Mouse (Mus musculus): Measurements from ENCODE around the gene Msi2. TPM values are rescaled to one million over a fixed set of nuclear protein-coding genes. Genes with fewer than 3 reads are reported as not detected.

The Msi2 gene
- total RNA-seq, 2 experiments from 2014 or later: 178 to 179 TPM

DNA sequence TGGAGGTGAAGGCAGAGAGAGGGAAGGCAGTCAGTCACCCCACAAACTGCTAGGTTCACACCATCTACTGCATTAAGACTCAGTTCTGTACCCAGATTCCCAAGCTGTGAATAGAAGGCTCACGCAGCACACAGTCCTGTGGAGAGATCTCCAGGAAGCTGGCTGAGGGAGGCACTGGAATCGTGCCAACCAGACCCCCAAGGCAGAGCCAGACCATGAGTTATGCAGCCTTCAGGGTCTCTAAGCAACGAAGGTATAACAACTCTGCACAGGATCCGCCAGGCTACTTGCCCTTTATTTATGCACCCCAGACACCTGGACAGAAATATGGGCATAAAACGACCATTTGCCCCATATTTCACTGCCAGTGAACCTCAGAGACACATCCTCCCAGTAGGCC is 69.9 kb downstream of the Msi2 start:
- intact Hi-C loops (cut with DNase I): no loop called here

DNA sequence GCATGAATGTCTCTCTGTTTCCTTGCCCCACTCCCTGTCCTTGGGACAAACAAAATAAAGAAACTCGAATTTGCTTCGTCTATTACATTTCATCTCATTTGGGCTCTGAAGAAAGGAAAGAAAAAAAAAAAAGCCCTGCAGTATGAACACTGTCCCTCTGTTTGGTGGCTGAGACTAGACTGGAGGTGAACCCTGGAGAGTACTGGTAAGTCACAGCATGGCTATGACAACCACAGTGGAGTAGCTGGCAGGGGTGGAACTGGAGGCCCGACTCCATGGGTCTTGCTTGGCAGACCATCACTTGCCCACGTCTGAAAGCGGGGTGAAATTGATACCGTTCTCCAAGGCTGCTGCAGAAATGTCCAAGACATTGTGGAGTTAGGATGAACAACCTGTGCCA is 71.8 kb downstream of the Msi2 start:
- DNase-seq: no peak
- intact Hi-C loops (cut with DNase I): no loop called here

More for the DNA sequence above, 69.9 kb downstream of the Msi2 start:
- DNase-seq: no peak

DNA sequence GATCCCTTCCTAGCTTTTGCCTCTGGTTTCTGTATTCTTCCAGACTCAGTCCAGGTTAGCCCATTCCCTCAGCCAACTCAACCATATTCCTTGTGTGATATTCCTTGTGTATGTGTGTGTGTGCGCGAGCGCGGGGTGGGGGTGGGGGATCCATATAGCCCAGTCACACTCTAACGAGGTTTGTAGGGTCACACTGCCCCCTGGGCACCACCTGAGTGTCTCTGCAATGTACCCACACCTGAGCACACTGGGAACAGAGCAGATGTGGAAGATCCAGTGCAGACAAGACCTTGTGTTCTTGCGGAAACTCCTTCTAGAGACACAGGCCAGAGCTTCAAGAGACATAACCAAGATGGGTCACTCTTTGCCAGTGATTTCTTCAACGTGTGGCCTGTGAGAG is 72.5 kb downstream of the Msi2 start:
- DNase-seq: no peak

DNA sequence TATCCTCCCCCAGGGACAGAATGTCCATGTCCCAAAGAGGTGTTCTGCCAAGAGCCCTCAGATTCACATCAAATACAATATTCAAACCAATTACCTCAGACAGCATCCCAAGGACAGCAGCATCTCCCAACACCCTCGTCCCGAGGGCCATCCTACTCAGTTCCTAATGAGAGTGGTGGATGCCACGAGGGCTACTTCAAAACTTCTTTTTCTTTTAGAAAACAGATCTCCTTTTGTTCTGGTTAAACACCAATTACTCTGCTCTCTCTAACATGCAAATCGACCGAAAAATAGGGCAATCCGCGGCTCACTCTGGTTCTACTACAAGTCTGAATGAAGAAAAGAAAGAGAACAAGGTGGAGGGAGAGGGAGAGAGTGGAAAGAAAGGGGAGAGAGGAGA is 73.6 kb downstream of the Msi2 start:
- intact Hi-C loops (cut with DNase I): loop anchor here (2.0 kb wide), 1 partner anchor 18 kb away; no protein-coding TSS in a partner anchor

More for the DNA sequence above, 72.5 kb downstream of the Msi2 start:
- intact Hi-C loops (cut with DNase I): loop anchor here (2.0 kb wide), 1 partner anchor 17 kb away; no protein-coding TSS in a partner anchor

DNA sequence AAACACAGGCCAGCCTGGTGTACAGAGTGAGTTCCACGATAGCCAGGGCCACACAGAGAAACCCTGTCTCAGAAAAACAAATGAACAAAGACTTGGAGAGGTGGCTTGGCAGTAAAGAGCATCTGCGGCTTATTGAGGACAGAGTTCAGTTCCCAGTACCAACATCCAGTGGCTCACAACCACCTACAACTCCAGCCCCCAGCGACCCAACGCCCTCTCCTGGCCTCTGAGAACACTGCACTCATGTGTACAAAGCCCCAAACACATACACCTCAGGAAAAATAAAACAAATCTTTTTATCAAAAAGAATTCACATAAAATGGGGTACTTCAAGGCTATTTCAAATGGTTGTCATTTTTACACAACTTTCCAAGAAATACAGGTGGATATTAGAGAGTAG is 78.5 kb downstream of the Msi2 start:
- intact Hi-C loops (cut with DNase I): no loop called here
- DNase-seq: no peak

More for the DNA sequence above, 73.6 kb downstream of the Msi2 start:
- no peak for DNase-seq

DNA sequence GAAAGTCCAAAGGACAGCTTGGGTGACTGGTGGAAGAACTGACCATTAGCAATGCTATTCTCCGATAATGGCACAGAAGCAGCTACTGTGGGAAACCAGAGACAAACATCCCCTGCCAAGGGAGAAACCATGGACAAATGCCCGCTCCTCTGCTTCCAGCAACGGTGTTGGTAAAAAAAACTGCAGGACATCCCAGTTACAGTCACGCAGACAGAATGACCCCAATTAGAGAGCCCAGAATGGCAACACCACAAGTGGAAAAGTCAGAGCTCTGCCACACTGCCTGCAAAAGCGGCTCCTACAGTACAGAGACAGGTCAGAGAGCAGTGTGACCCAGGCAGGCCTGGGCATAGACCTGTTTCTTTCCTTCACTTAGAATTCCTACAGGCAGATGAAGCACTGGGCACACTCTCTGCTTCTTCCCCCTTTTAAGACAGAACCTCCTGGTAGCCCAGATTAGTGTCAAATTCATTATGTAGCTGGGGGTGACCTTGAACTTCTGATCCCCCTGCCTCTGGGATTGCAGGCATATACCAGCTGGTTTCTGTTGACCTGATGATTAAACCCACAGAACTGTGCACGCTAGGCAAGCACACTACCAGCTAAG is 79.3 kb downstream of the Msi2 start:
- no peak for DNase-seq
- intact Hi-C loops (cut with DNase I): no loop called here

DNA sequence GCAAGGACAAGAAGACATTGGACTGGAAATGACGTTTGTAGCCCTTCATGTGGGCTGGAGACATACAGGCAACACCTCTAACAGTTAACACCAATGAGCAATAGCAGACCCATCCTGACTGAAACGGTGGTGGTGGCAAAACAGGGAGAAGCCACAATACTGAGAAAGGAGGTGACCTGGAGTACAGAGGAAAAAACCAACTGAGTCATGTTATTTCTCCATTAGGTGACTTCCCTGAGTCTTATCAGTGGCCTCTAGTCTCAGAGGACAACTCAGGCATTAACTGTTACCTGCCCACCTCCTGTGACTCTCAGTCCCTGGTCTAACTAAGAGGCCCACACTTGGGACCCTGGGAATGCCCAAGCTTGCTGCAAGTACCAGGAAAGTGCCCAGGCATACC is 80.1 kb downstream of the Msi2 start:
- intact Hi-C loops (cut with DNase I): no loop called here
- no peak for DNase-seq

DNA sequence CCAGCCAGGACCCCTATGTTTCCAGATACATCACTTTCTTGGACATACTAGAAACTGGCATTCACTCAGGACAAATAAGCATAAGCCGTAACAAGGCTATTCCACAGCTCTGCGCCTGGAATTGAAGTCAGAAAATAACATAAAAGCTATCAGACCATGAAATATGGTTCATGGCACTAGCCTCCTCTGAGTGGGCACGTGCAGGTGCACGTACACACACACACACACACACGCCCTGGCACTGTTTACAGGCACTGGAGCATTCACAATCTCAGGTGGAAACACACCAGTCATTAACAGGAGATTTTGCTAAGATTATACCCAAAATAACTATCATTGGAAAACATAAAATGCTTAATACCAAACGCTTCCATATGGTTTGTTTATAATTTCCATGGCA is 81.4 kb downstream of the Msi2 start:
- no peak for DNase-seq
- intact Hi-C loops (cut with DNase I): no loop called here

DNA sequence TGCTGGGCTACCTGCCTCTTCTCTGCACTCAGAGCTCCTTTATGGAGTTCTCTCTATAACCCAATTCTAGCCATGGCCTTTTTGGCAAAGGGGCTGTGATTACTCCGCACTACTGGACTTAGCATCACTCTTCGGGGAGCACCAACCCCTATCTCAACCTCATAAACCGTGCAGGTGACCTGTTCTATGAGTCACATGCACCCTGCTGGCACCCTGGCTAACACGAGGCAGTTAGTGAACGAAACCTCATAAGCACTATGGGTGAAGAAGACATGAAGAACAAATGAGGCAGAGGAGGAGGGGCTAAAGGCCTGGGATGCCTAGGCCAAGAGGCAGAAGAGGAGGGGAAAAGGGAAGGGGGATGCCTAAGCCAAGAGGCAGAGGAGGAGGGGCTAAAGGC is 82.0 kb downstream of the Msi2 start:
- DNase-seq: no peak
- intact Hi-C loops (cut with DNase I): no loop called here

DNA sequence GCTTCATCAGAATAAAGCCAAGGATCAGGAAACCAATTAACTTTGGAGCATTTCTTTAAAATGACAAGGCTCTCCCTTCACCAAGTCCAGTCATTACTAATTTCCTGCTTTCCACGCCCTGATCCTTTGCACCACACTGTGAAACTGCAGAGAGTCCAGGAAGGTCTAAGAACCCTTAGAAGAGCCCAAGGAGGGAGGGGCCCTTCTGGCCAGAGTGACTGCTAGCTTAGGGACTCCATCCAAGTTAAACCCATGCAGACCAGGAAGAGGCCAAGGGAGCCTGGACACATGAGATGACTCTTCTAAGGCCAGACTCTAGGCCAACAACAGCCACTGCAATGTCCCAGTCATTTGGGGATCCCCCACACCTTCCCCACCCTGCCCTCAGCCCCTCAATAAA is 83.7 kb downstream of the Msi2 start:
- DNase-seq: peak in 1 of 2 experiments; percentile 28
- intact Hi-C loops (cut with DNase I): no loop called here

DNA sequence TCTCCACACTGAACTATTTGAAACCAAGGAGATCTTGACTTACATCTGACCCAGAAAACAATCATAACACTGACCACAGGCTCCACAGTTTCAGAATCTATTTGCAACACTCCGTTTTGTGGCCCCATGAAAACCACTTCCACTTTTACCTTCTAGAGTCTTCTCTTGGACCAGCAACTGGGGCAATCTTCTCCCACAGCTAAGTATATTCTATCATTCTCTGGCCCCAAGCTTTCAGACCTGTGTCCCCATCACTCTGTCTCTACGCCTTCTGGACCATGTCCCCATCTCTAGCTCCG is 86.4 kb downstream of the Msi2 start:
- no peak for DNase-seq
- intact Hi-C loops (cut with DNase I): no loop called here

DNA sequence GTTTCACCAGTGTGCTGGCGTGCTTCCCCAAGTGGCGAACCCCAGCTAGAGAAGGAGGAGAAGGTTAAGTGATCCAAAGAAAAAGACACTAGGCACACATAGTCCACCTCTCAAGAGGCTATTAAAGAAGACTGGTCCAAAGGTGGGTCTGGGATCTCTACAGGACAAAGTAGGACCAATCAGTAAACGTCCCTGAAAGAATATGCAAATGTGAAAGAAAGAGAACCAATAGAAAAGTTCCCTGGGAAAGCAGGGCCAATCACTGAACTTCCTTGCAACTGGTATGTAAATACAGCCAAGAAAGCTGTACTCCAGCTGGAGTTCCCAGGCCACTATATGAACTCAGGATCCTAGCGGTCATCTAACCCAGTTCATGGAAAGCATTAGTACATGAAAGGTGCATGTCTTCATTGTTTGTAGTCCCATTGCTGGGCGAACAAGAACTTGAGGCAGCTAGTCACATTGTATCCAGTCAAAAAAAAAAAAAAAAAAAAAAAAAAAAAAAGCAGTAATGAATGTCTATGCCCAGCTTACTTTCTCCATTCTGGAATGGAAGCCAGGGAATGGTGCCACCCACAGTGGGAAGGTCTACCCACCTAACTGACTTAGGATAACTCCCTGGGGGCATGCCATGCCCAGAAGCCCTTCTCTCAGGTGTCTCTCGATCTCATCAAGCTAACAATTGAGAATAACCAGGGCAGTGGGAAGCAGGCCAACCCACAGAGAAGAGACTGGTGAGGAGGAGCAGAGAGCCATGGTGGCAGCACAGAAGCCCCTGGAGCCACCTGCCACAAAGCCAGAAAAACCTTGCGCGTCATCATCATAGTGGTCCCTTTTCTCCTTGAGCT is 87.0 kb downstream of the Msi2 start:
- intact Hi-C loops (cut with DNase I): no loop called here
- no peak for DNase-seq

DNA sequence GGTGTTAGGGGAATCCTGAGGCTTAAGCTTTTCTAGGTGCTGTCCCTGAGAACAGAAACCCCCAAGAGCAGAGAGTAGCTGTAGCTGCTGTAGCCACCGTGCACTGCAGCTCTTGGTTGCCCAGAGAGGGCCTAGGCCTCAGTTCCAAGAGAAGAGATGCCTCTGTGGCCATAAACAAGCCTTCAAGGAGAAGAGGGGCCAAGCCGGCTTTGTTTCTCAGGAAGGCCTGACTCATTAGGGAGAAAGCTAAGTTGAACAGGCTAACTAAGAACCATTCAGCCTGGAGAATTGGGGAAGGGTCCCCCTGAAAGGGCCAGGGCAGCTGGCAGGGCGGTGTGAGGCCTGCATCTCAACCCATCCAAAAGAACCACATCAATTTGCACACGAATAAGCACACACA is 88.7 kb downstream of the Msi2 start:
- no peak for DNase-seq
- intact Hi-C loops (cut with DNase I): loop anchor here (10.0 kb wide), 1 partner anchor 195 kb away; no protein-coding TSS in a partner anchor

DNA sequence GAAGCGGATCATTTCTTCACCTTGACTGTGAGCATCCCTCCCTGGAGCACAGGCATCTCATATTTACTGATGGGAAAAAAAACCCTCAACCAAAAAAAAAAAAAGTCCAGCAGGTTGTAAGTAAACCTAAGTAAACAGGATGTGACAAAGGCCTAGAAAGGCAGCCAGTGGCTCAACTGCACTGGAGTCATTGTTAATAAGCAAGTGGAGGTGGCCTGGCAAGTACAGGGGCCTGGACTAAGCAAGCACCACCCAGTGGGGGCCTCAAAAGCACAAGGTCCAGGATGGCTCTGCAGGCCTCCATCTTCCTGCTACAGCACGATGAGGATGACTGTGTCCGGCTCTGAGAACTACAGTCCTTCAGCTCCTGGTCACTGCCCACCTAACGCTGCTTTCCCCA is 89.1 kb downstream of the Msi2 start:
- no peak for DNase-seq
- intact Hi-C loops (cut with DNase I): loop anchor here (10.0 kb wide), 1 partner anchor 196 kb away; no protein-coding TSS in a partner anchor

DNA sequence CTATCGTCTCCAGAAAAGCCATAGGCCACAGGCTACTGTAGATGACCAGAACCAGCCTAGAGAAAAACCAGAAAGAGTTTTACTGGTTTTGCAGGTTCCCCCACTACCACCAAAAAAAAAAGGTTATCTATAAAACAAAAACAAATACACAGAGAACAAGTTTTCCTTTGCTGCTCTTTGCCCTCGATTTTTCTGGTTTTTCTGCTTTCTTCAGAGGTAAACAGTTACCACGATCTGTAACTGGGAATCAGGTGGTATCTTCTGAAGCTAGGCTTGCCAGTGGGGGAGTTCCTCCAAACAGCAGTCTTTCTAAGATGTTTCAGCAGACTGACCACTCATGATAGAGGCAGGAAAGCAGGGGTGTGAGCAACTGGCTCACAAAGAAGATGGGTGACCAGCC is 89.6 kb downstream of the Msi2 start:
- intact Hi-C loops (cut with DNase I): loop anchor here (10.0 kb wide), 1 partner anchor 196 kb away; no protein-coding TSS in a partner anchor
- no peak for DNase-seq

DNA sequence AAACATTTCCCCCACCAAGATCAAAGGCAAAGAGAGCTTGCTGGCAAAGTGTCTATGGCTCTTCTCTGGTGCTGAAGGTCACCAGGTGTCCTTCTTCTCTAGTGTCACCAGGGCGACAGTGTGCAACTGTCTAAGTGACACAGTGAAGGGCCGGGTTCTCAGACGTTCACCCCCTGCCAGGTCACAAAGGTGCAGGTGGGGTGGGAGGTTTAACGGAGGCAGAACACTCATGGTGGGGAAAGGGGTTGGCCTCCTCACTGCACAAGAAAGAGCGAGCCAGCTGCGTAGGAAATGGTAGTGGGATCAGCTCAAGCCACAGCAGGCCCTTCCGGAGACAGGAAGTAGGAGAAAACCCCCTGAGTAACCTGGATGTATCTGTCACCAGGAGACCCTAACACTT is 91.0 kb downstream of the Msi2 start:
- DNase-seq: no peak
- intact Hi-C loops (cut with DNase I): loop anchor here (10.0 kb wide), 1 partner anchor 197 kb away; no protein-coding TSS in a partner anchor

DNA sequence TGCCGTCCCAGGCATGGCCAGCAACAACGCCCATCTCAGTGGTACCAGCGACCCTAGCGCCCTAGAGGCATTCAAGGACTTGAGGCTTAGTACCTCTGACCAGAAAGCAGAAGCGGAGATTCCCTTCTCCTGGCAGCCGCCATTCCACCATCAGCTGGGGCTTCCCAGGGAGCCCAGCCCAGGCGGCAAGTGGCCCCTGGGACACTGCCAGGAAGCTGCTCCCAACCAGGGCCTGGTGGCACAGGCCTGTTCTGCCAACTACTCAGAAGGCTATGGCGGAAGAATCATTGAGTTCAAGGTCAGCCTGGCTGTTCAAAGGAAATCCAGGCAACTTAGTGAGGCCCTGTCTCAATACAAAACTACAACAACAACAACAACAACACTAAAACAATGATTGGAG is 91.7 kb downstream of the Msi2 start:
- no peak for DNase-seq
- intact Hi-C loops (cut with DNase I): loop anchor here (10.0 kb wide), 1 partner anchor 198 kb away; no protein-coding TSS in a partner anchor

DNA sequence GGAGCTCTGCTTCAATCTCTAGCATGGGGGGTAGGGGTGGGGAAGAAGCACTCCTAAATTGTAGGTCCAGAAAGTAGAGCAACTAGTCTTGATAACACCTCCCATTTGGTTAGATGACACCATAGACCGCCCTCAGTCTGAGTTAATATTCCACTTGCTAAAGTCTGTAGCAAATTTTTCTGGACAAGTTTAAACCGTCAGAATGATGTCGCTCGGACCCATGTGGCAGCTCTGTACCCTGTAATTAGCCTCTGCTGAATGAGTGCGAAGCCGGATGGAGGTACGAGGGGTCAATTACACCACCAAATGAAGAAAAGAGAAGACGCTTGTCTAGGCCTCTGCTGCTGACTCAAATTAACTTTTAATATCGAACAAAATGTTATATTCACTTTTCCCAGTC is 92.3 kb downstream of the Msi2 start:
- intact Hi-C loops (cut with DNase I): loop anchor here (10.0 kb wide), 1 partner anchor 199 kb away; no protein-coding TSS in a partner anchor
- no peak for DNase-seq

DNA sequence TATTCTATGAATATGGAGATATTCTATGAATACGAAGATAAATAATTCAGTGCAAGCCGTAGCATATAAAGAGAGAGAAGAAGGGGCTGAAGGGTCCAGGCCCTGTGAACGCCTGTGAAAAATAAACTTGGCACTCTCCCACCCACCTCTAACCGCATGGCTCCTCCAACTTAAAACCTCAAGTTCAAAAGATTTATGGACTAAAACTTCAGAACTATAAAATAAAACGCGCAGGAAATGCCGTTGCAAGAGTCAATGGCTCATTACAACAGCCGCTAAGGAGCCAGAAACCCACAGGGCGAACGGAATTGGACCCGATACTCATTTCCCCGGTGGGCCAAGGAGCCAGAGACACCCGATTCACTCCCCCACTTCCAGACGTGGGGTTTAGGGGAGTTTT is 93.2 kb downstream of the Msi2 start:
- intact Hi-C loops (cut with DNase I): loop anchor here (10.0 kb wide), 1 partner anchor 200 kb away; no protein-coding TSS in a partner anchor
- no peak for DNase-seq

DNA sequence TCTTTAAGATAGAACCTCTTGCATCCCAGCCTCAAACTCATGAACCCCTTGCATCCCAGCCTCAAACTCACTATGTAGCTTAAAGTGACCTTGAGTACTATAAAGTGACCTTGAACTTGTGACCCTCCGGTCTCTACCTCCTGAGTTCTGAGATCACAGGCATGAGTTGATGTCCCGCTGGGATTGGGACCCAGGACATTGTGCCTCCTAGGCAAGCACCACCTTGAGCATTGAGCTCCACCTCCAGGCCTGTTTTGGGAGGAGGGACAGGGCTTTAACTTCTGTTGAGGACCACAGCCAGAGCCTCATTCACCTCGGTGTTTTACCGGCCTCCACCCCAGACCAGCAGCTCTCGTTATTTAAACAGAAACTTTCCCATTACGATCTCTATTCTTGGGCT is 93.7 kb downstream of the Msi2 start:
- intact Hi-C loops (cut with DNase I): loop anchor here (10.0 kb wide), 1 partner anchor 200 kb away; no protein-coding TSS in a partner anchor
- DNase-seq: no peak

DNA sequence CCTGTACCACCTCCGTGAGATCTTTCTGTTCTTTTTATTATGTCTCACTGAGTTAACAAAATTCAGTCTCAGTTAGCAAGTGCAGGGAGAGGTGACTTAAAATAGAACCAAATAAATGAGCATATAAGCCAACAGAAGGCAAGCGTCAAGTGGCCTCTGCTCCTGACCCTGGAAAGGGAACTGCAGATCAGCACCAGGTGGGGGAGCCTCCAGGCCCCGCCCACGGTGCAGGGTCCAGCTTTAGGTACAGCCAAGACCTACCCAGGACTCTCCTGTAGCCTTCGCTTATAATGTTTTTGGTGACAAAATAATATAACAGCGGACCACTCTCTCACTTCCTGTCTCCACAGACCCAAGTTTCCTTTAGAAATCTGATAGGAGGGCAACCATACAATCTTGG is 94.6 kb downstream of the Msi2 start:
- intact Hi-C loops (cut with DNase I): loop anchor here (10.0 kb wide), 1 partner anchor 201 kb away; no protein-coding TSS in a partner anchor
- no peak for DNase-seq

DNA sequence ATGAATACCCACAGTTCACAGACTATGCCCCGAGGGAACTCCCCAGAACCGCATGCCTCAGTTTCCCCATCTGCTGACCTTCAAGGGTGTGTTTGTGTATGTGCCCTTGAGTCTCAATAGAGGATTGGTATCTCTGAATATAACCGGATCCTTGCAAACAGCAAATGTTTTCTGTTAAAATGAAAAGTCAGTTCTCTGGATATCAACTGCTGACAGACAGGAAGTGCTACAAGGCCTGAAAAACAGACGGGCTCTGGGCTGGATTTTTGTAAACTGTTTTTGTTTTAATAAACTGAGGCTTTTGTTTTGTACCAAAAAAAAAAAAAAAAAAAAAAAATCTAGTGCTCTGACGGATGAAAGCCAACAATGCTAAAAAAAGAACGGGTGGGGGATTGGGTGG is 95.8 kb downstream of the Msi2 start:
- no peak for DNase-seq
- intact Hi-C loops (cut with DNase I): loop anchor here (10.0 kb wide), 1 partner anchor 202 kb away; no protein-coding TSS in a partner anchor
